Mouse (Mus musculus): ENCODE measurements around the gene LTO1. TPM values are rescaled to one million over a fixed set of nuclear protein-coding genes. Genes with fewer than 3 reads are reported as not detected.

The LTO1 gene
- polyA plus RNA-seq, 1 experiment, result 21.2 TPM

GRCm38 (mm10) chr7:144928889-144929210, 13.9 kb downstream of the LTO1 start:
- Histone ChIP-seq H3K4me1 (ENCODE audit: control insufficient read depth, insufficient read depth, low read length) (no peaks in the 10 kb centered on the region), H3K4me3 (ENCODE audit: insufficient read depth, low read length) (no peak overlapping the region), H3K27ac (ENCODE audit: insufficient read depth, low read length) (no peak overlapping the region)
- TF ChIP-seq CTCF (IDR thresholded peaks at IDR 0.05; ENCODE audit: borderline replicate concordance, insufficient read depth, low read length) (no peak), POLR2A (IDR thresholded peaks at IDR 0.05; ENCODE audit: low read depth, low read length) (no peak)

GRCm38 (mm10) chr7:144929506-144929905, 14.6 kb downstream of the LTO1 start:
- Histone ChIP-seq H3K4me1 (ENCODE audit: control insufficient read depth, insufficient read depth, low read length) (no peaks in the 10 kb centered on the region), H3K27ac (ENCODE audit: insufficient read depth, low read length) (no peak overlapping the region), H3K4me3 (ENCODE audit: insufficient read depth, low read length) (no peak overlapping the region)
- TF ChIP-seq CTCF (IDR thresholded peaks at IDR 0.05; ENCODE audit: borderline replicate concordance, insufficient read depth, low read length) (no peak), POLR2A (IDR thresholded peaks at IDR 0.05; ENCODE audit: low read depth, low read length) (0 out of 2 replicates have a peak, but pooled peaks have one; percentile 21)

- no peak overlapping the region for H3K4me3 ChIP-seq (ENCODE audit: insufficient read depth, low read length)
- TF ChIP-seq CTCF (IDR thresholded peaks at IDR 0.05; ENCODE audit: borderline replicate concordance, insufficient read depth, low read length) (no peak), POLR2A (IDR thresholded peaks at IDR 0.05; ENCODE audit: low read depth, low read length) (no peak)
- no peak overlapping the region for H3K27ac ChIP-seq (ENCODE audit: insufficient read depth, low read length)
- H3K4me1 ChIP-seq (ENCODE audit: control insufficient read depth, insufficient read depth, low read length), result no peaks in the 10 kb centered on the region; the same call in 1 of the 2 replicates
These were observed 15.0 kb downstream of the LTO1 start for GRCm38 (mm10) chr7:144929931-144930330.

- Histone ChIP-seq H3K27ac (ENCODE audit: insufficient read depth, low read length) (no peak overlapping the region), H3K4me1 (ENCODE audit: control insufficient read depth, insufficient read depth, low read length) (no peaks in the 10 kb centered on the region; the same call in 1 of the 2 replicates), H3K4me3 (ENCODE audit: insufficient read depth, low read length) (no peak overlapping the region)
- TF ChIP-seq POLR2A (IDR thresholded peaks at IDR 0.05; ENCODE audit: low read depth, low read length) (no peak), CTCF (IDR thresholded peaks at IDR 0.05; ENCODE audit: borderline replicate concordance, insufficient read depth, low read length) (peak; percentile 47; the same call in 1 of the 2 replicates)
These were observed 16.9 kb downstream of the LTO1 start for GRCm38 (mm10) chr7:144931778-144932177.

GRCm38 (mm10) chr7:144932389-144932937, 17.6 kb downstream of the LTO1 start:
- Histone ChIP-seq H3K27ac (ENCODE audit: insufficient read depth, low read length) (no peak overlapping the region), H3K4me3 (ENCODE audit: insufficient read depth, low read length) (no peak overlapping the region), H3K4me1 (ENCODE audit: control insufficient read depth, insufficient read depth, low read length) (no peaks in the 10 kb centered on the region; the same call in 1 of the 2 replicates)
- TF ChIP-seq POLR2A (IDR thresholded peaks at IDR 0.05; ENCODE audit: low read depth, low read length), result no peak
- no peak for TF ChIP-seq CTCF (IDR thresholded peaks at IDR 0.05; ENCODE audit: borderline replicate concordance, insufficient read depth, low read length)

- Histone ChIP-seq H3K4me1 (ENCODE audit: control insufficient read depth, insufficient read depth, low read length) (no peaks in the 10 kb centered on the region; the same call in 1 of the 2 replicates), H3K4me3 (ENCODE audit: insufficient read depth, low read length) (no peak overlapping the region), H3K27ac (ENCODE audit: insufficient read depth, low read length) (no peak overlapping the region)
- no peak for TF ChIP-seq CTCF (IDR thresholded peaks at IDR 0.05; ENCODE audit: borderline replicate concordance, insufficient read depth, low read length)
- TF ChIP-seq POLR2A (IDR thresholded peaks at IDR 0.05; ENCODE audit: low read depth, low read length), result no peak
These were observed 18.4 kb downstream of the LTO1 start for GRCm38 (mm10) chr7:144933336-144933735.

GRCm38 (mm10) chr7:144933796-144934195, 18.9 kb downstream of the LTO1 start:
- no peaks in the 10 kb centered on the region; the same call in 1 of the 2 replicates for H3K4me1 ChIP-seq (ENCODE audit: control insufficient read depth, insufficient read depth, low read length)
- TF ChIP-seq POLR2A (IDR thresholded peaks at IDR 0.05; ENCODE audit: low read depth, low read length), result no peak
- TF ChIP-seq CTCF (IDR thresholded peaks at IDR 0.05; ENCODE audit: borderline replicate concordance, insufficient read depth, low read length), result no peak
- no peak overlapping the region for H3K4me3 ChIP-seq (ENCODE audit: insufficient read depth, low read length)
- no peak overlapping the region for H3K27ac ChIP-seq (ENCODE audit: insufficient read depth, low read length)

- Histone ChIP-seq H3K27ac (ENCODE audit: insufficient read depth, low read length) (no peak overlapping the region), H3K4me1 (ENCODE audit: control insufficient read depth, insufficient read depth, low read length) (no peaks in the 10 kb centered on the region; the same call in 1 of the 2 replicates), H3K4me3 (ENCODE audit: insufficient read depth, low read length) (no peak overlapping the region)
- no peak for TF ChIP-seq CTCF (IDR thresholded peaks at IDR 0.05; ENCODE audit: borderline replicate concordance, insufficient read depth, low read length)
- no peak for TF ChIP-seq POLR2A (IDR thresholded peaks at IDR 0.05; ENCODE audit: low read depth, low read length)
These were observed 20.0 kb downstream of the LTO1 start for GRCm38 (mm10) chr7:144934901-144935300.

GRCm38 (mm10) chr7:144935563-144935962, 20.7 kb downstream of the LTO1 start:
- Histone ChIP-seq H3K27ac (ENCODE audit: insufficient read depth, low read length) (no peak overlapping the region), H3K4me3 (ENCODE audit: insufficient read depth, low read length) (no peak overlapping the region), H3K4me1 (ENCODE audit: control insufficient read depth, insufficient read depth, low read length) (no peaks in the 10 kb centered on the region; the same call in 1 of the 2 replicates)
- TF ChIP-seq CTCF (IDR thresholded peaks at IDR 0.05; ENCODE audit: borderline replicate concordance, insufficient read depth, low read length) (no peak; the same call in 1 of the 2 replicates), POLR2A (IDR thresholded peaks at IDR 0.05; ENCODE audit: low read depth, low read length) (no peak)

GRCm38 (mm10) chr7:144936311-144936880, 21.5 kb downstream of the LTO1 start:
- Histone ChIP-seq H3K4me3 (ENCODE audit: insufficient read depth, low read length) (no peak overlapping the region), H3K27ac (ENCODE audit: insufficient read depth, low read length) (no peak overlapping the region), H3K4me1 (ENCODE audit: control insufficient read depth, insufficient read depth, low read length) (no peaks in the 10 kb centered on the region; the same call in 1 of the 2 replicates)
- TF ChIP-seq POLR2A (IDR thresholded peaks at IDR 0.05; ENCODE audit: low read depth, low read length), result no peak
- no peak for TF ChIP-seq CTCF (IDR thresholded peaks at IDR 0.05; ENCODE audit: borderline replicate concordance, insufficient read depth, low read length)

All from embryonic fibroblast, embryonic 13.5 days (primary cell).